Mouse (Mus musculus) leukemia stem cell, adult 10-12 weeks (primary cell): ENCODE measurements around the gene Gm32802. TPM values are rescaled to one million over a fixed set of nuclear protein-coding genes. Genes with fewer than 3 reads are reported as not detected.

Experiments
- polyA plus RNA-seq: library from polyadenylated mRNA; stranded (reverse); fragments of >175 nt; gene quantifications from 2 replicates; pipeline ENCODE4 v1.2.3, GENCODE M21; 2012; ENCODE audit warnings: low replicate concordance

The Gm32802 gene
- not detected in 2 replicates for polyA plus RNA-seq

GRCm38 (mm10) chr10:118258388-118258787 is at the start of gene Gm32802:
Gene Gm32802 (plus strand): TSS chr10:118258688.

DNA sequence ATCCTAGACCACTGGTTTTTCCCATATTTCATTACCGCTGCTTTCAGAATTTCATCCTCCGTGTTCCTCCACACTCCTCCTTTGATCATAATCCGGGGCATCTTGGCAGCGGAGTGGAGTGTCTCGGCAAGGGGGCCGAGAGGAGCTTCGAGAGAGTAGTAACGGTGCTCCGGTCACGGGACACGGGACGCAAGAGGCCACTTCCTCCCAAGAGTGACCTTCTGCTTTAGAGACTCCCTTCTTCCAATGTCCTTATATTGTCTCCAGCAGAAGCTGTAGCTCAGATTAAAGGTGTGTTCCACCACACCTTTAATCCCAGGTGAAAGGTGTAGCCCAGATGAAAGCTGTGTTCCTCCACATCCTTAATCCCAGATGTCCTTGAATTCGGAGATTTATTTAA is 17.8 kb upstream of the Gm32802 start, which contains the start of gene Gm32717:
TSS of gene Gm32717 (minus strand) at position 101 of the 400 bp plus-strand sequence.

DNA sequence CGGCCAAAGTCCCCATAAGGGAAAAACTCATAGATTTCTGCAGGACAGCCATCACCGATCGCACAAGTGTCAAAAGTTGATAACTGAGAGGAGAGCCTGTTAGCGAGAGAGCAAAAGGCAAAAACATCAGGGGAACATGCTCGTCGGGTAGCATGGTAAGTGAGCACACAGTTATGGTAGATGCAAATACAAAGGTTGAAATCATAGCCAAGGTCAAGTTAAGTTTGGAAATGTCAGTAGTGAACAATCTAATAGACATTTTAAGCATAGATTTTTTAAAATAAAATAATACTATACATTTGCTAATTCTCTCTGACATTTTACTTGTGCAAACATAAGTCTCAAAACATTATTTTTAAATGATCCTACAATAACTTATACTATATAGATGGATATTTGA is 36.5 kb downstream of the Gm32802 start, which contains the start of gene Iltifb:
TSS of gene Iltifb (minus strand) at position 101 of the 400 bp plus-strand sequence.

Other genes with a start within 250 kb of the Gm32802 start
- gene Mdm1, start 116.9 kb upstream of the Gm32802 start, polyA plus RNA-seq = 9.1 and 28.1 TPM in 2 replicates
- gene Il22, start 53.7 kb upstream of the Gm32802 start, polyA plus RNA-seq = not detected in 2 replicates
- gene Gm32717, start 17.9 kb upstream of the Gm32802 start, polyA plus RNA-seq = not detected in 2 replicates
- not detected in 2 replicates for gene Iltifb, start 36.4 kb downstream of the Gm32802 start, polyA plus RNA-seq
- gene Gm9040, start 68.3 kb downstream of the Gm32802 start, polyA plus RNA-seq = not detected in 2 replicates
- not detected in 2 replicates for gene Gm9044, start 73.7 kb downstream of the Gm32802 start, polyA plus RNA-seq
- 0.33 TPM in 1 of 2 replicates, not detected in the other for gene Gm9045, start 79.1 kb downstream of the Gm32802 start, polyA plus RNA-seq
- gene Gm9046, start 84.6 kb downstream of the Gm32802 start, polyA plus RNA-seq = not detected in 2 replicates
- not detected in 2 replicates for gene Gm9048, start 90.0 kb downstream of the Gm32802 start, polyA plus RNA-seq
- 0.33 TPM in 1 of 2 replicates, not detected in the other for gene Gm9049, start 95.4 kb downstream of the Gm32802 start, polyA plus RNA-seq
- not detected in 2 replicates for gene Ifng, start 182.4 kb downstream of the Gm32802 start, polyA plus RNA-seq